Mouse (Mus musculus) adrenal gland, adult 2 months (tissue): ENCODE measurements around the gene Sowaha. TPM values are rescaled to one million over a fixed set of nuclear protein-coding genes. Genes with fewer than 3 reads are reported as not detected.

ENCODE experiments used
- DNase-seq: peaks from one replicate; pipeline ENCODE4 v3.0.0; 2021
- polyA plus RNA-seq: library from polyadenylated mRNA; depleted of rRNA; stranded (reverse); fragments of >200 nt; gene quantifications from 2 replicates; pipeline ENCODE4 v1.2.3, GENCODE M21; 2012
- total RNA-seq, 2 experiments: library from RNA; stranded (reverse); gene quantifications; 2 replicates each; pipeline ENCODE4 v1.2.3; 2021

Gene Sowaha
- total and polyA plus RNA-seq, 3 experiments, result 0.29 to 0.72 (median 0.45) TPM

DNA sequence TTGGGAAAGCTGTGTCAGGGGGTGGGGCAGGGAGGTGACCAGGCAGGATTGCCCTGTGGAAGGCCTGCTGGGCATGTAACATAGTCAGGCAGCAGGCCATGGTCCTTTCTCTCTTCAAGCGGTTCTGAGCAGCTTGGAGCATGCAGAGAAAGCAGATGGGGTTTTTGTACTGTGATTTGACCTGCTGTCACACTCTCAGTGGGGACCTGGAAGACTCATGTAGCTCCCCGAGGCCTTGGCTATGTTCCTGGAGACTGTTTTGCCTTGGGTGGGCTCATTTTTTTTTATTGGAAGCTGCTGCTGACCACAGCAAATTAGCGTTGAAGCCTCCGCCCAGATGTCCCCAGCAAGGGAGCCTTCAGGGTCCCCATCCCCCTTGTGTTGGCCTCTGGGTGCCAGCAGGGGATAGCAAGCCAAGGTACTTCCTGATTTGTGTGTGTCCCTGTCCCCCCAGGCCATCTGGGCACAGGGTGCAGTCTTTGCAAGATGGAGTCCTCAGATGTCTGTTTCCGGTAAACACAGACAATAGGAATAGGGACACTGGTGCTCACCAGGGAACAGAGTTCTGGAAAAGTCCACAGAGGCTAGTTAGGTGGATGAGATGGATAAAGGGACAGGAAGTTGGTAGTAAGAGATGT, 25.1 kb upstream of the Sowaha start:
- no peak for DNase-seq

DNA sequence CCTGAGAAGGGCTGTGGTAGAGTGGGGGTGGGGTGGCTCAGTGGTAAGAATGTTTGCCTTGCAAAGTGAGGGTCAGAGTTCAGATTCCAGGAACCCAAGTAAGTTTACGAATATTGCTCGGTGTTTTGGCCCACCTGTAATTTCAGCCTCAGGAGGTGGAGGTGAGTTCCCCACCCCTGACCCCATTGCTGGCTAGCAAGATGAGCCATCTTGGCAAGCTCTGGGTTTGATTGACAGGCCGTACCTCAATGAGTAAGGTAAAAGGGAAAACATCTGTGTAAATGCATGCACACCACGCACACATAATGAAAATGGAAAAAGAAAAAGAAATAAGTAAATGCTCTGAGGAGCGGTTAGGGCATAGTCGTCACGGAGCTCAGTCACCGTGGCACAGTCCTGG, 24.3 kb upstream of the Sowaha start:
- no peak for DNase-seq

DNA sequence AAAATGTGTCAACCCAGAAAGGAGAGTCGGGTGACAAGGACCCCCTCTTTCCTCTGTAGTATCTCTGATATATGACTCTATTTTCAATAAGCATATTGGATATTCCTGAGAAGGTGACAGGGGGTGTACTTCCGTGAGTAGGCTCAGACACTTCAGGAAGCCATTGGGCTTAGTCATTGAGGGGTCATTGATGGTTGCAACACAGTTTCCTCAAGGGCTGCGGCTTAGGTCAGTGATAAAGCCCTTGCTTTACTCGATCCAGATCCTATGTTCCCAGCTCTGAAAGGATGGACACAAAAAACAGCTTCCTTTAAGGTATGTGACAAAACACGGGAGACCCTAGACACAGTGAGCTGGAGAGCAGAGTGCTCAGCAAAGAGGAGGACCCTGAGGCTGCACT, 23.7 kb upstream of the Sowaha start:
- no peak for DNase-seq

DNA sequence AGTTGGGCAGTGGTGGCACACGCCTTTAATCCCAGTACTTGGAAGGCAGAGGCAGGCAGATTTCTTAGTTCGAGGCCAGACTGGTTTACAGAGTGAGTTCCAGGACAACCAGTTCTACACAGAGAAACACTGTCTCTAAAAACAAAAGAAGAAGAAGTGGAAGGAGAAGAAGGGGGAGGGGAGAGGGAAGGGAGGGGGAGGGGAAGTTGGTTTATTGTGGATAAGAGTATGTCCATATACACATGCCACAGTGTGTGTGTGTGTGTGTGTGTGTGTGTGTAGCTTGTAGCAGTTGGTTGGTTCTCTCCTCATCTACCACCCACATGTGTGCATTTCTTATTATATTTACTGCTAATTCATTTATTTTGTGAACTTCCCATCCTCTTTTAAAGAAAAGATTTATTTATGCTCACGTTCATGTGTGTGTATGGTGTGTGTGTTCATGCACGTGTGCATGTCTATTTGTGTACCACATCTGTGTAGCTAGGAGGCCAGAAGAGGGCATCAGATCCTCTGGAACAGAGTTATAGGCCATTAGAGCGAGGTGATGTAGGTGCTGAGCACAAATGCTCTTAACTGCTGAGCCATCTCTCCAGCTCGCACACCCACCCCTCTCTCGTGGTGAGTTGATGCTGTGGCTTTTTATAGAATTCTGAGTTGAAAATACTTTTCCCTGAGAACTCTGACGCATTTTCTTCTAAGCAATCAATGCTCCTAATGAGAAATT, 22.1 kb upstream of the Sowaha start:
- no peak for DNase-seq

GRCm38 (mm10) chr11:53500569-53500968, 20.5 kb upstream of the Sowaha start:
- DNase-seq, result no peak

DNA sequence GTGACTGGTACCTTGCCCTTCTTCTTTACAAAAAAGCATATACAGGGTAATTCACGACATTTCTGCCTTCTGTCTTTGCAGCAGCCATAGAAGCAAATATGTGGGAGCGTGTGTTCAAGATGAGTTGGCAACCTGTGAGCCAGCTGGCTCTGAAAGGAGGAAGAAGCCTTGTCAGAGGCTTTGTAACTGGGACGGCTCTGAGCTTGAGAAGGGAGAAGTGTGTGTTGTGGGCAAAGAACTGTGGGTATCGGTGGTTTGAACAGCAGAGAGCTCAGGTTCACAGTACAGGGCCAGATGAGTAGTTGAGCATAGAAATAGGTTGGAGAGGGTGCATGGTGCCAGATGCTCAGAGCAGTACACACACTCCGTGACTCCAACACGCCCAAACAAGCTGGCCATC, 16.9 kb upstream of the Sowaha start:
- DNase-seq, result no peak

DNA sequence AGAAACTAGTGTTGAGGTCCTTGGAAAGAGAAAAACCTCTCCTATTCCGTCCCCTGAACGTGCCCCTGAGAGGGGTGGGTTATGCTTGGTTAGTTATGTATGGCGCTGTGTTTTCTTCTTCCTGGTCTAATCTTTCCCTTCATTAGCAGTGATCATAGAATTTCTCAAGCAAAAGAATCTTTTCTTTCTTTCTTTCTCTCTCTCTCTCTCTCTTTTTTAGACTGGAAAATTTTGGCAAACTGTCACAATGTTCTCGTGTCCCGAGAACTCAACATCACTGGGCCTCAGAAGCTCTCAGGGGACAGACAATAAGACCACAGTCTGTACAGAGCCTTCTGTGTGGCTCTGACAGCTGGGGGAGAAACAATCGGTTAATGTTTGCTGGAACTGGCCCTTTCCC, 15.3 kb upstream of the Sowaha start:
- no peak for DNase-seq

DNA sequence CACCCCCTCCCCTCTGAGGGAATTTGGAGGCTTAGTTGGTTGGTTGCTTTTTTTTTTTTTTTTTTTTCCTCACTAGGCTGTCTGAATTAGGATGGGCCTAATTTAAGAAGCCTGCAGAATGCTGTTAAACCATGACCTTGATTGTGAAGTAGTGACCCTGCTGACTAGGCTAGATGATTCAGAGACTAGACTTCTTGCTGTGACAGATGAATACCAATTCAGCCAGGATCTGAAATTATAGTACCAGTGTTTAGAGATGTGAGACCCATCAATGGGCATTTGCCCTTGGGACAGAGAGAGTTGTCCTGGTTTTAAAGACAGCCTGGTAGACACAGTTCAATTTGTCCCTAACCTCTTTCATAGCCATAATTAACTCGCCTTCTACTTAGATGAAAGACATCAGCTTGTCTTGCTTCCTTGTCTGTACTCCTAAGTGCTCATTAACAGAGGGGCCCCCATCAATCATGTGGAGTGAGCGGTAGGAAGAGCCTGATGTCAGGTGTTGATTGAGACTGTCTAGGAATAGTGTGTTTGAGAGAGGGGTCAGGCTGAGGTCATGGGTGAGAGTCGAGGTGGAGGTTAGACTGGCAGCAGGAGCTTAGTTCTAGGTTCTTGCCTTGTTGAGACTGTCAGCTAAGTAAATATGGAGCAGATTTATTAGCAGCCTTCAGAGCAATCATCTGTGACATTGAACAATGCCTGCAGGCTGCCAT, 13.3 kb upstream of the Sowaha start:
- DNase-seq, result peak; percentile 55

DNA sequence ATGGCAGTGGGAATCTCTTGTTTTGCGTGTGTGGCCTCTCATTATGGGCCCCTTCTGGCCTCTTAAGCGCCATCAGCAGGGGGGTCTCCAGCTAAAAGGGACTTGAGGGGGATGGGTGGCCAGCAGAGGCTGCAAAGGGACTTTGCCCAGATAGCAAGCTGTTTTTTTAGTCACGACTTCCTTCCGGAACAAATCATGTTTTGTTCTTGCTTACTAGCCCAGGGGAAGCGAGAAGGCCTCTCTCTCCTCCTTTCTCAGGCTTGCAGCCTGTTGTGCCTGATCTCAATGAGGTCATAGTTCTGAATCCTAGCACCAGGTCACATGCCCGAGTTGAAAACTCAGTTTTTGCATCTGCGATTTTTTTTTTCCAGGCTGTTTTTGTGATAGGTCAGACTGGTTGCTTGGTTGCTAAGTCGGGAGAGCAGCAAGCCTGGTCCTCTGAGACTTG, 11.9 kb upstream of the Sowaha start:
- DNase-seq, result no peak

- DNase-seq, result peak; percentile 49
Observed at GRCm38 (mm10) chr11:53489421-53489820, 9.3 kb upstream of the Sowaha start.

DNA sequence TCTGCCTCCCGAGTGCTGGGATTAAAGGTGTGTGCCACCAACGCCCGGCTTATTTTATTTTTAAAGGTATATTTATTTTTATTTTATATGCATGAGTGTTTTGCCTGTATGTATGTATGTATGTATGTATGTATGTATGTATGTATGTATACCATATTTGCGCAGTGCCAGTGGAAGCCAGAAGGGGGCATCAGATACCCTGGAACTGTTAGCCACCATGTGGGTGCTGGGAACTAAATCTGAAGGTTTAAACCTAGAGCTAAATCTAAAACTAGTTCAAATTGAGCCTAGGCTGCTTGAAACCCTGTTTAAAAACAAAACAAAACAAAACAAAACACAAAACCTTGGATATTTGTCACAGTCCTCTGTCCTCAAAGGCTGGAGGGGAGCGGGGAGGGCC, 8.9 kb upstream of the Sowaha start:
- no peak for DNase-seq

GRCm38 (mm10) chr11:53486822-53487594, 6.9 kb upstream of the Sowaha start:
- DNase-seq, result peak; percentile 45

DNA sequence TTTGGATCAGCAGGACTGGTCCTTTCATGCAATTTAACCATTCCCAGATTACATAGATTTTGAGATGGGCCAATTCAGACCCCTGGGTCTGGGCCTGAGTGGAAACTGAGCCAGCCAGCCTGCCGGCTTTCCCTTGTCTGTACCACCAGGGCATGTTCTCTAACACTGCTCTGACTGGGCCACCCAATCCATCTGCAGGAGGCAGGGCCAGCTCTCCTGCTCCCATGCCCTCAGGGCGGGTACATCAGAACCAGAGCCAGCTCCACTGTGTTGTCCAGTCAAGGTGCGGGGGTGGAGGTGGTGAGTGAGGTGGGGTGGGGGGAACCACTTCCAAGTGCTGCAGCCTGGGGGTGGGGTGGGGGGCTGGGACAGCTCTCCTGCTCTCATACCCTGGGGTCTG, 6.3 kb upstream of the Sowaha start:
- DNase-seq, result no peak

GRCm38 (mm10) chr11:53485719-53486118, 5.6 kb upstream of the Sowaha start:
- DNase-seq, result no peak

GRCm38 (mm10) chr11:53483159-53483891, 3.3 kb upstream of the Sowaha start:
- peak; percentile 44 for DNase-seq

DNA sequence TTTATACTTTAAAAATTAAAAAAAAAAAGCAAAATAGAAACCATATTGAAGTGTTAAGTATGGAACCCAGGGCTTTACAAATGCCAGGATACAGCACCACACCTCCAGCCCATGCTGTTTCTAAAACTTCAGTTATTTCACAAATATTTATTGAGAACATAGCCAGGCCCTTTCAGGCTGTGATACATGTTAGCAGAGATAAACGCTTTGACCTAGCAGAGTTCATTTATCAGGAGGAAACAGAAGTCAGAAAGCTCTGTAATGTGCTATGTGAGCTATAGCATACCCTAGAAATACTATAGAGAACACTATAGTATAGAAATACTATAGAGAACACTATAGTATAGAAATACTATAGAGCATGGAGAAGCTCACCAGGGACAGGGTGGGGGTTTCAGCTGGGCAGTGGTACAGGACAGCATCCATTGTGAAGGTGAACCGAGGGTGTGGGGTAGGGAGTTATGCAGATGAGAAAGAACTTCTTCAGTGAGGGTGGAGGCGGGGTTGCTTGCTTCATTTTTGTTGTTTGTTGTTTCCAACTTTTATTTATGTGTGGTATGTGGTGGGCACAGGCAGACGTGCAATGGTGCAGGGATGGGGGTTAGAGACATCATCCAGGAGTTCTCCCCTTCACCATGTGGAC, 1.1 kb upstream of the Sowaha start:
- no peak for DNase-seq

- no peak for DNase-seq
Observed at GRCm38 (mm10) chr11:53479171-53479782, 797 bp downstream of the Sowaha start.

DNA sequence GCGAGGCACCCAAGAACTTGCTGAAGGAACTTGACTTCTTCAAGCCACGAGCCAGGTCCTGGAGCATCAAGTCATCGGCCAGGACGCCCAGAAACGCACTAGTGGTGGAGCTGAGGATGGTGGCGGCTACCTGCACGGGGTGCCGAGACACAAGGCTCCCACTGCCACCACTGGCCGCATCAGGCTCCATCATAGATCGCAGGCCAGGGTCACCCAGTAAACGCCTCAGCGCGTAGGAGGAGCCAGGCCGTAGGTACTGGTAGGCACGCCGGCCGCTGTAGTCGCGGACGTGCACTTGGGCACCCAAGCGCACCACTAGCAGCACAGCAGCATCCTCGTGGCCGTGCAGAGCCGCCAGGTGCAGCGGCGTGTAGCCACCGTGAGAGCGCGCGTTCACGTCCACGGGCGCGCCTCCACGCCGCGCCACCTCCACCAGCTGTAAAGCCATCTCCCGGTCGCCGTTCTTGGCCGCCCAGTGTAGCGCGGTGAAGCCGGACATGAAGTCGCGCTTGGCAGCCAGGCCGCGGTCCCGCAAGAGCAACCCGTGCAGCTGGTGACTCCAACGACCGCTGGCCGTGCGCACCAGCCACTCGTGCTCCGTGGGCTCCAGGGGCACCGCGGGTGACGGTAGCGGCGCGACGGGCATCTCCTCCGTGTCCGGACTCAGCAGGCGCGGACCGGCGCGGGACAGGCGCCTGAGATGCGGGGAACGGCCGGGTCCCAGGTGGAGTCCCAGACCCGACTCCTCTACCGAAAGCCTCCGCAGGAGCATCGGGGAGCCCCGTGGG, 1.5 kb downstream of the Sowaha start:
- DNase-seq, result no peak

- no peak for DNase-seq
Observed at GRCm38 (mm10) chr11:53477833-53478232, 2.2 kb downstream of the Sowaha start.

DNA sequence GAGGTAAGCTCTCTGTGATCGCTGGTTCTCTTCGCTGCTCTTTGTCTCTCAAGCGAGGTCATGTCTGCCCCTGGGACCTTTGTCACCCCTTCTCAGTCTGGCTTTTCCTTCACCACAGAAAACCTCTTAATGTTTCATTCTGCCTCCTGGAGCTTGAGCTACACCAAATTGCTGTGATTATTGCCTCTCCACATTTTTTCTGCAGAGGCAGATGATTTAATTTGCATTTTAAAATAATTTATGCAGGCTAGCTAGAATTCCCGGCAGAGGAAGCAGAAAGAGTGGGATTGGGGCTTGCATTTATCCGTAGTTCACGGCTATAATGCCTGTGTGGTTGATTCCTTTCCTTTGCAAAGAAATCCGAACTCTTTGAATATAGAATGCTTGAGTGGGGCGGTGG, 4.5 kb downstream of the Sowaha start:
- no peak for DNase-seq
